Mouse (Mus musculus): ENCODE measurements around the gene Chpf2.

Gene Chpf2

GRCm38 (mm10) chr5:24591268-24591721 lies 4.8 kb downstream of the Chpf2 start:
- DNase-seq (ENCODE audit: extremely low spot score): peak; percentile 43

- DNase-seq (ENCODE audit: extremely low spot score): no peak
Measured at GRCm38 (mm10) chr5:24591796-24592470, 5.4 kb downstream of the Chpf2 start.

- no peak for DNase-seq (ENCODE audit: extremely low spot score)
Measured at GRCm38 (mm10) chr5:24592471-24593160, 6.1 kb downstream of the Chpf2 start.

GRCm38 (mm10) chr5:24593230-24593629 lies 6.7 kb downstream of the Chpf2 start:
- DNase-seq (ENCODE audit: extremely low spot score): no peak

- DNase-seq (ENCODE audit: extremely low spot score): no peak
Measured at GRCm38 (mm10) chr5:24593928-24594327, 7.4 kb downstream of the Chpf2 start.

- DNase-seq (ENCODE audit: extremely low spot score): no peak
Measured at GRCm38 (mm10) chr5:24594346-24594745, 7.8 kb downstream of the Chpf2 start.

- DNase-seq (ENCODE audit: extremely low spot score): no peak
Measured at GRCm38 (mm10) chr5:24595261-24595660, 8.7 kb downstream of the Chpf2 start.

- no peak for DNase-seq (ENCODE audit: extremely low spot score)
Measured at GRCm38 (mm10) chr5:24595786-24596380, 9.3 kb downstream of the Chpf2 start.

- peak; percentile 34 for DNase-seq (ENCODE audit: extremely low spot score)
Measured at GRCm38 (mm10) chr5:24596519-24597171, 10.1 kb downstream of the Chpf2 start.

GRCm38 (mm10) chr5:24597221-24597728 lies 10.7 kb downstream of the Chpf2 start:
- peak; percentile 83 for DNase-seq (ENCODE audit: extremely low spot score)

- DNase-seq (ENCODE audit: extremely low spot score): no peak
Measured at GRCm38 (mm10) chr5:24597901-24598569, 11.5 kb downstream of the Chpf2 start.

GRCm38 (mm10) chr5:24598570-24599006 lies 12.0 kb downstream of the Chpf2 start:
- peak; percentile 80 for DNase-seq (ENCODE audit: extremely low spot score)

- DNase-seq (ENCODE audit: extremely low spot score): no peak
Measured at GRCm38 (mm10) chr5:24599137-24599536, 12.6 kb downstream of the Chpf2 start.

- DNase-seq (ENCODE audit: extremely low spot score): no peak
Measured at GRCm38 (mm10) chr5:24600236-24600635, 13.7 kb downstream of the Chpf2 start.

- DNase-seq (ENCODE audit: extremely low spot score): peak; percentile 25
Measured at GRCm38 (mm10) chr5:24601071-24601835, 14.7 kb downstream of the Chpf2 start.

GRCm38 (mm10) chr5:24601911-24602750 lies 15.6 kb downstream of the Chpf2 start:
- DNase-seq (ENCODE audit: extremely low spot score): peak; percentile 80

GRCm38 (mm10) chr5:24602751-24603343 lies 16.3 kb downstream of the Chpf2 start:
- peak; percentile 86 for DNase-seq (ENCODE audit: extremely low spot score)

GRCm38 (mm10) chr5:24603431-24604010 lies 17.0 kb downstream of the Chpf2 start:
- no peak for DNase-seq (ENCODE audit: extremely low spot score)

GRCm38 (mm10) chr5:24604080-24604655 lies 17.6 kb downstream of the Chpf2 start:
- DNase-seq (ENCODE audit: extremely low spot score): no peak

All from embryo, embryonic 9.5 days (tissue).